Mouse (Mus musculus) left cerebral cortex, postnatal 4 days (tissue): Measurements from ENCODE around the gene Tctex1d4. TPM values are rescaled to one million over a fixed set of nuclear protein-coding genes. Genes with fewer than 3 reads are reported as not detected.
A peak's percentile ranks its signal among the peaks of the same experiment; 100 is the strongest.

Source experiments
- DNase-seq: peaks from one replicate; pipeline ENCODE4 v3.0.0-alpha.2; 2022
- intact Hi-C: fragments of 180-260 bp; cut with DNase I; formaldehyde crosslinking; loops from one replicate; pipeline ENCODE4 v1.15.1; 2025
- total RNA-seq, 2 experiments: library from RNA; stranded (reverse); gene quantifications; 2 replicates each; pipeline ENCODE4 v1.2.3; 2021

Tctex1d4 gene
- total RNA-seq = under 1 TPM; 0.52 to 0.58 TPM

DNA sequence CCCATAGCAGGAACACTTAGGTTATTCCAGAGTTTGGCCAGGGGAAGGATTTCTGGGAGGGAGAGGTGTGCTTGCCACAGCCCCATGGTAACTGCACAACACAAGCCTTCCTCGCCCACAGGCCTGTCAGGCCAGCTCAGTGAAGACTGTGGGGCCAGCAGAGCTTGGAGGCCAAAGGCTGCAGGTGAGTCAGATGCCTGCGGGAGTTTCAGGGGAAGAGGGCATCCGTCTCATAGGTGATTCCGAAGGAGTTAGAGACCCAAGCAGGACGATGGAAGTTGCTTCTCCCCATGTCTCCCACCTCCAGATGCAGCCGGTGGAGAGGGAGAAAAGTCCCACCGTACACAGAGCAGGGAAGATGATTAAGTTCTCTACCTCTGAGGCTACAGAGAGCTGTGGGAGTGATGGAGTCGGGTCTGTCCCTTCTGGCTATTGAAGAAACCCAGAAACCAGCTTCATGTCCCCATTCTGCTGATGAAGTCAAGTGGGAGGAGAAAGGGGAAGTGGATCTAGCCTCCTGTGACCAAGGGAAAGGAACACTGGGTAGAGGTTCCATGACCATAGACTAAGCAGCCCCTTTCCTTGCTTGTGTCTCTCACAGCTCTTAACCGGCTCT is at the start of gene Tctex1d4:
TSS of gene Tctex1d4 (plus strand) at position 120 of the 616 bp plus-strand sequence.
- intact Hi-C loops = no loop called here
- DNase-seq = no peak

DNA sequence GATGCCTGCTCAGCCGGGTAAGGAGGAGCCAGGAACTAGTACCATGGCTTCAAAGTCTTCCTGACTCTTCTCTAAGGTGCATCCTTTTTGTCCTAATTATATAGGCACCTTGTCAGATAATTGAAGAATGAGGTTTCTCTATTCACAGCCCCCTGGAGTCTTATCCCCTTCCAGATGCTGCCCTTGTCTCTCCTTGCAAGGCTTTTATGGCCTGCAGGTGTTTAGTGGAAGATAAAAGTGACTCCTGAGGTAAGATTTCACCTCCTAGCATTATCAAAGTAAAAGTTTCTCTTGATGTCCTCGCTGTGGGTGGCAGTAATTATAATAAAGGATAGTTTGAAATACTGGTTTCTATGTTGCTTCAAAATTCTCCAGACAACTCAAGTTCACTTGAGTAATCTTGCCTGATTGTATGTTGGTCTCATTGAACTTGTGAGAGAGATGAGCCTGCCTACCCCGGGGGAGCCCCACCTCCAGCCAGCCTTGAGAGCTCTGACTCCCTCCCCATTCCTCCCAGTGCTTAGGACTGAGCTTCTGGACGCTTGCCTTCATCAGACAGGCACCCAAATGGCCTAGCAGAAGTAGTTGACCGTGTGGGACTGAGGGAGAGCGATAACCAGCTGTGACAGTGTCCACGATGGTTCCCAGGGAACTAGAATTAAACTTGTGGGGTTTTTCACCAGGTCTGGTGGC is 38.5 kb upstream of the Tctex1d4 start:
- intact Hi-C loops = no loop called here
- DNase-seq = no peak

- intact Hi-C loops = no loop called here
- no peak for DNase-seq
These were observed 36.0 kb upstream of the Tctex1d4 start for GRCm38 (mm10) chr4:117090586-117090985.

GRCm38 (mm10) chr4:117094626-117095361 is 31.8 kb upstream of the Tctex1d4 start:
- intact Hi-C loops = no loop called here

DNA sequence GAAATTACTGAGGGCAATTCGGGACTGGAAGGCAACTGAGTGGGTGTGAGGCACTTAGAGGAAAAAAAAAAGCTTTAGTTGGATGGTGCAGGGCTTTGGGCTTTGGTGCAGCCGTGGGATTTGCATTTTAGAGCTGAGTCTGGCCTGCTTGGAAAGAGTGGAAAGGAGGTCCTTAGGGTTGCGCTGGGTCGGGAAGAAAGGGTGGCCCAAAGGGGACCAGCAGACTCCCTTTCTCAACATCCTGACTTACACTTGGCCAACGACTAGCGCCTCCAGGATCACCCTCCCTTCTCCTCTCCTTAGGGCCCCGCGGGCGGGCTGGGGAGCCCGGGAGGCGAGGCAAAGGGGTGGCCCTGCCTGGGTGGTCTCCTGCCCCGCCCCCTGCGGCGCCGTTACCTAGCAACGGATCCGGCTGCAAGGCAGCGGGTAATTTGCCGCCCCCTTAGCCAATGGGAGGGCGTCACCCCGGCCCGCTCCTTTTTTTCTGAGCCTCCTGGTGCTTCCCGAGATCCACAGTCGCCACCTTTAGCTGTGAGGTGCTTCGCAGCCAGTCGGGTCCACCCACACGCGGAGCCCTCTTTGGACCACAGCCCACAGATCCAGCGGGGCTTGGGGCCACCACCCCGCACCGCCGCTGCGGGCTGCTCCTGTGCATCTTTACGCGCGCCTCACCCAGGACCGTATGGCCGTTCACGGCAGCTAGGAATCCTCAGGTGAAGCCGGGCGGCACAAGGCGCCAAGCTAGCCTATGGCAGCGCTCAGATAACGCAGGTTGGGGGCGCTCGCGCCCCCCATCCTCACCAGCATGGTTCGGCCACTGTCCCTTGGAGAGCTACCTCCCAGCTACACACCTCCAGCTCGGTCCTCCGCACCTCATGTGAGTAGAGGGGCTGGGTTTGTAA is 30.8 kb upstream of the Tctex1d4 start, which contains the start of gene Ptch2:
TSS of gene Ptch2 (plus strand) at position 525 of the 902 bp plus-strand sequence.
- intact Hi-C loops = no loop called here
- peak; percentile 91 for DNase-seq

More at GRCm38 (mm10) chr4:117094626-117095361, 31.8 kb upstream of the Tctex1d4 start:
- DNase-seq = no peak

DNA sequence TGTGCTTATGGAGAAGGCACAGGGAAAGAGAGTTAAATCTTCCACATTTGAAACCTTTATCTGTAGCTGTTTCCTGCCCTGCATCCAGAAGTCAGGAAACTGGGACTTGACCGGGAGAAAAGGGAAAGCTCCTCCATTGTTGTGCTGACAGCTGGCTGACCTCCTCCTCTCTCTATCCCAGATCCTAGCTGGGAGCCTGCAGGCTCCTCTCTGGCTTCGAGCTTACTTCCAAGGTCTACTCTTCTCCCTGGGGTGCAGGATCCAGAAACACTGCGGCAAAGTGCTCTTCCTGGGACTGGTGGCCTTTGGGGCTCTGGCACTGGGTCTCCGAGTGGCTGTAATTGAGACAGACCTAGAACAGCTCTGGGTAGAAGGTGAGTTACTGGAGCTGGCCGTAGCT is 29.9 kb upstream of the Tctex1d4 start:
- intact Hi-C loops = no loop called here
- no peak for DNase-seq

DNA sequence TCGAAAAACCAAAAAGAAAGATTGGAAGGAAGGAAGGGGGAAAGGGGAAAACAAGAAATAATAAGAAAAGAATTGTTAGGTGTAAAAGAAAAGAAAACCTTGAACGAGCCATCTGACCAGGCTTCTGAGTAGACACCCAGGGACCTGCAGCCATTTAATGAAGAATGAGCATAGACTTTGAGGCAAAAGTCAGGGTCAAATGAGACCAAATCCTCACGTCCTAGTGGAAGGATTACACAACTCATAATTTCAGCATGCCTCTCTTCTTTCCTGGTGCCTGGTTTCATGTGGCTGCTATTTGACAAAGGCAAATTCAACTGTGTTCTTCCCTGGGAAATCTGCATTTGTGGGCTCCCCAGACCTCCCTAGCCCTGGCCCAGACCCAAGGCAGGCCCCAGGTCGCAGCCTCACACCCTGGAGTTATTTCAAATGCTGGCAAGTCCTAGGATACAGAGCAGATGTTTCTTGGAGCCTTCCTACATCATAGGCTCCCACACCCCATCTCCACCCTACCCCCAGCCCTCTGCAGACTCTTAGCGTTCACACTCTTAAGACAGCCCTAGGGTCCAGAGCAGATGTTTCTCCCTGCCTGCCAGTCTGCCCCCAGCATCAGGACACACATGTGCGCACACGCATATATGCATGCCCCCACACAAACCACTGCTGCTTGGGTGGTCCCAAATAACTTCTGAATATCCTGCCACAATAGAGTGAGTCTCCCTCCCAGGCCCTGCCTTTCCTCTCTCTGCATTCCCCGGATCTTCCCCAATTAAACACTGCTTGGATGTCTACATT is 28.4 kb upstream of the Tctex1d4 start:
- intact Hi-C loops = no loop called here
- no peak for DNase-seq

- intact Hi-C loops = no loop called here
- DNase-seq = no peak
These were observed 27.9 kb upstream of the Tctex1d4 start for GRCm38 (mm10) chr4:117098764-117099036.

DNA sequence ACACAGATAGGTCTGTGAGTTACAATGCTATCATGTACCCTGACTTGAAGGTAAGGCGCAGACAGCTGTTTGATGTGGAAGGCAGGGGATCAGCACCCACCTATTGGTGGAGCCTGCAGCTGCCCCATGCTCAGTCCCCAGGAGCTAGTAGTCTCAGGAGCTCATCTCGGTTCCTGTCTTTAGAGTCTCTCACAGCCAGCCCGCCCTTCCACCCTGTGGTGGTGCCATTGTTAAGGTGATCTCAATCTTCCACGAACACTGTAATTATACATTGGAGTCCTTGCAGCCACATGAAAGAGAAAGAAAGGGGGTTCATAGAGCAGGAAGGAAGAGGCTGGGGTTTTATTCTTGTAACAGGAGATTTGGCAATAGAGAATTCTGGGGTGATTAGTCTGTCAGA is 26.6 kb upstream of the Tctex1d4 start:
- DNase-seq = no peak
- intact Hi-C loops = no loop called here

- intact Hi-C loops = no loop called here
- DNase-seq = peak; percentile 67
These were observed 25.4 kb upstream of the Tctex1d4 start for GRCm38 (mm10) chr4:117101218-117101617.

DNA sequence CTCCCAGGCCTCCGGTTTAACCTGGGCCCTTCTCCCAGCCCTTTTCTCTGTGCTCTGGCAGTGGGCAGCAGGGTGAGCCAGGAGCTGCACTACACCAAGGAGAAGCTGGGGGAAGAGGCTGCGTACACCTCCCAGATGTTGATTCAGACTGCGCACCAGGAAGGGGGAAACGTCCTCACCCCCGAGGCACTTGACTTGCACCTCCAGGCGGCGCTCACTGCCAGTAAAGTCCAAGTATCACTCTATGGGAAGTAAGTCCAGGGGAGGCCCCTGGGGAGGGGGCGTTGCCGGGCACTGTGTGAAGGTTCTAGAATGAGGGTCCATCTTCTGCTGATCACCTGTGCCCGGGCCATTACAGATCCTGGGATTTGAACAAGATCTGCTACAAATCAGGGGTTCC is 21.9 kb upstream of the Tctex1d4 start:
- no peak for DNase-seq
- intact Hi-C loops = no loop called here

GRCm38 (mm10) chr4:117105127-117105526 is 21.5 kb upstream of the Tctex1d4 start:
- intact Hi-C loops = no loop called here
- DNase-seq = peak; percentile 49

- no peak for DNase-seq
- intact Hi-C loops = no loop called here
These were observed 18.6 kb upstream of the Tctex1d4 start for GRCm38 (mm10) chr4:117107813-117108523.

- no peak for DNase-seq
- intact Hi-C loops = no loop called here
These were observed 18.1 kb upstream of the Tctex1d4 start for GRCm38 (mm10) chr4:117108524-117108849.

DNA sequence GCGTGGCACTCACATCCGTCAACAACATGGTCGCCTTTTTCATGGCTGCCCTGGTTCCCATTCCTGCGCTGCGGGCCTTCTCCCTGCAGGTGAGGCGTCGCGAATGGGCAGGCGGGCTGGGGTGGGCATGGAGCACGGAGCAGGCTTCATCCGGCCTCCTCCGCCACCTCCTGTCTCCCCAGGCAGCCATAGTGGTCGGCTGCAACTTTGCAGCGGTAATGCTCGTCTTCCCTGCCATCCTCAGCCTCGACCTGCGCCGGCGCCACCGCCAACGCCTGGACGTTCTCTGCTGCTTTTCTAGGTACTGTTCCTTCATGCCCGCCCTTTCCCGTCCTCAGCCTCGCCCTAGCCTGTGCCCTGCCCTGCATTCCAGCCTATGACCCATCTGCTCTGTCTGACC is 17.3 kb upstream of the Tctex1d4 start:
- intact Hi-C loops = no loop called here
- DNase-seq = no peak

DNA sequence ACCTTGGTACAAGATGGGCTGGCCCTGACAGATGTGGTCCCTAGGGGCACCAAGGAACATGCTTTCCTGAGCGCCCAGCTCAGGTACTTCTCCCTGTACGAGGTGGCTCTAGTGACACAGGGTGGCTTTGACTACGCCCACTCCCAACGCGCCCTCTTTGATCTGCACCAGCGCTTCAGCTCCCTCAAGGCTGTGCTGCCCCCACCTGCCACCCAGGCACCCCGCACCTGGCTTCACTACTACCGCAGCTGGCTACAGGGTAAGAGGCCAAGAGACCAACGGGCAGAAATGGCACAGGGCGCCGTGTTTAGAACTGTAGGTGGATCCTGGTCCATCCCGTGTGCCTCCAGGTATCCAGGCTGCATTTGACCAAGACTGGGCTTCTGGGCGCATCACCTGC is 16.3 kb upstream of the Tctex1d4 start:
- intact Hi-C loops = no loop called here

DNA sequence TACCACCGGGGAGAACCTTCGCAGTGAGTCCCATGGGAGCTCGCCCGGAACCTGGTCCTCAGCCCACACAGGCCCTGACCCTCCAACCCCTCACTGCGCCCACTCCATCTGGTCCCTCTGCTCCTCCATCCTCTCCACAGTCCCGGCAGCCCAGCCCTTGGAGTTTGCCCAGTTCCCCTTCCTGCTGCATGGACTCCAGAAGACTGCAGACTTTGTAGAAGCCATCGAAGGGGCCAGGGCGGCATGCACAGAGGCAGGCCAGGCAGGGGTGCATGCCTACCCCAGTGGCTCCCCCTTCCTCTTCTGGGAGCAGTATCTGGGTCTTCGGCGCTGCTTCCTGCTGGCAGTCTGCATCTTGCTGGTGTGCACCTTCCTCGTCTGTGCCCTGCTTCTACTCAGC is 15.6 kb upstream of the Tctex1d4 start:
- intact Hi-C loops = no loop called here
- no peak for DNase-seq

More for the DNA sequence above, 16.3 kb upstream of the Tctex1d4 start:
- no peak for DNase-seq

GRCm38 (mm10) chr4:117113237-117113636 is 13.4 kb upstream of the Tctex1d4 start:
- no peak for DNase-seq
- intact Hi-C loops = no loop called here

DNA sequence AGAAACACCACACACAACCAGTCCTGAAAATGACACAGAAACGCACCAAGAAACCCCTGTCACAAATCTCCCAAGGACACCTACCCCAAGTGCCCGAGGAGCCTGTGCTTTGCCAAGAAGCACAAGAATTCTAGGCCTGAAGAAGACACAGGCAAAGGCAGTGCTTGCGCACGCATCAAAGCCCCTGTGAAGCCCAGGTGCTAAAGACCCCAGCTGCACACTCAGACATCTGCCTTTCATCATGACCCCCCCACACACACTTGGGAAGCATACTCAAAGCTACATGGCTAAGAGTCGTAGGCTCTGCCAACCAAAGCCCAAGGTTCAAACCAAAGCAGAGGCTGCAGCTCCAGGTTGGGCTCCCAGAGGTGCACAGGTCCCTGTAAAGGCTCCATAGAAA is 11.0 kb upstream of the Tctex1d4 start:
- intact Hi-C loops = no loop called here
- no peak for DNase-seq

- DNase-seq = no peak
- intact Hi-C loops = no loop called here
These were observed 8.7 kb upstream of the Tctex1d4 start for GRCm38 (mm10) chr4:117117931-117118330.
